Mouse (Mus musculus) gastrocnemius, postnatal 14 days (tissue): Measurements from ENCODE around the gene Slc6a6. TPM values are rescaled to one million over a fixed set of nuclear protein-coding genes. Genes with fewer than 3 reads are reported as not detected.

Source experiments
- DNase-seq: peaks from one replicate; pipeline ENCODE4 v3.0.0; 2021; ENCODE audit warnings: mixed read lengths
- intact Hi-C: fragments of 180-260 bp; cut with DNase I; formaldehyde crosslinking; loops from one replicate; pipeline ENCODE4 v1.15.1; 2025; ENCODE audit warnings: low total_unique reads
- total RNA-seq, 2 experiments: library from RNA; stranded (reverse); gene quantifications; 2 replicates each; pipeline ENCODE4 v1.2.3; 2021

Slc6a6 gene
- total RNA-seq, 2 experiments from 2014 or later, result 33.5 to 39.8 TPM

DNA sequence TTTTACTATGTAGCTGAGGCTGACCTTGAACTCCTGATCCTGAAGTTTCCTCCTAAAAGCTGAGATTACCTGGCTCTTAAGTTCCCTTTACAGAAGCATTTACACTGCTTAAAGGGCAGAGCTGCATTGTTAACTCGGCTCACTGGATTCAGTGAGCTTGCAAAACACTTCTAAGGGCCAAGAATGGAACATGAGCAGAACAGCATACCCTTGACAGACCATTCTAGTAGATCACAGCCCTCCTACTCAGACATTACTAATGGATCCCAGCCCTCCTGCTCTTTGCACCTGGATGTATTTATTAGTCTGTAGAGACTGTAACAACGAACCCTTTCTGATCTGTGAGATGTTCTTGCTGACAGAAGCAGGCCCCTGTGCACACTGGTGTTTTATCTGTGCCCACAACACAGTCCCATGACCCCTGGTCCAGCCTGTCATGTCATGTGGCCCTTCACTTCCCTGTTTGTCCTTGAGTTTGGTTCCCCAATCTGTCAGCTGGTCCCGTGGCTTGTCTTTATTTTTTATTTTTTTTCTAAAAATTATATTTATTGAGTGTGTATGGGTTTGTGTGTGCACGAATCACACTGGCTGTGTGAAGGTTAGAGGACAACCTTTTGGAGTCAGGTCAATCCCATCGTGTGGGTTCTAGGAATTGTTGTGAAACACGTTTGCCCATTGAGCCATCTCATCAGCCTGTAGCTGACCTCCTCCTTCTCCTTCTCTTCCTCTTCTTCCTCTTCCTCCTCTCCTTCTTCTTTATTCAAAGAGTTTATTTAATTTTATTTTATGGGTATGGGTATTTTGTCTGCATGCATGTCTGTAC lies 32.3 kb downstream of the Slc6a6 start:
- intact Hi-C loops, result no loop called here

DNA sequence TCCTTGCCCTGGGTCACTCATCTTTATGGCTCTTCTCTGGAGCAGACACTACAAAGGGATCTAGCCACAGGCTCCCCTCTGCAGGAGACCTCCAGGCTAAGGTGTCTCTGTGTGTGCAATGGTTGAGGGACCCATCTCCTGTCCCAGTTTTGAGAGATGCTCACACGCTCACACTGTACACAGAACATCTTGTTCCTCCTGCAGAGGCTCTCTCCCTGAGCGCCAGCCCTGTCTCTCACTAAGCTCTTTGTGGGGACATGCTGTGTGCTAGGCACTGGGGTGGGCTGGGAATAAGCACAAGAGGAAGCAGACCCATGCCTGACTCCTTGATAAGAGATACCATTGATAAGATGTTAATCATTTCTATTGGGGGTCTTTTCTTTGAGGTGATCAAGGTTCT lies 34.2 kb downstream of the Slc6a6 start:
- DNase-seq, result no peak
- intact Hi-C loops, result no loop called here

More for the DNA sequence above, 32.3 kb downstream of the Slc6a6 start:
- DNase-seq, result no peak

GRCm38 (mm10) chr6:91718603-91719002 lies 34.8 kb downstream of the Slc6a6 start:
- intact Hi-C loops, result no loop called here
- DNase-seq, result no peak

- DNase-seq, result peak; percentile 61
- intact Hi-C loops, result no loop called here
Observed at GRCm38 (mm10) chr6:91719042-91719747, 35.3 kb downstream of the Slc6a6 start.

DNA sequence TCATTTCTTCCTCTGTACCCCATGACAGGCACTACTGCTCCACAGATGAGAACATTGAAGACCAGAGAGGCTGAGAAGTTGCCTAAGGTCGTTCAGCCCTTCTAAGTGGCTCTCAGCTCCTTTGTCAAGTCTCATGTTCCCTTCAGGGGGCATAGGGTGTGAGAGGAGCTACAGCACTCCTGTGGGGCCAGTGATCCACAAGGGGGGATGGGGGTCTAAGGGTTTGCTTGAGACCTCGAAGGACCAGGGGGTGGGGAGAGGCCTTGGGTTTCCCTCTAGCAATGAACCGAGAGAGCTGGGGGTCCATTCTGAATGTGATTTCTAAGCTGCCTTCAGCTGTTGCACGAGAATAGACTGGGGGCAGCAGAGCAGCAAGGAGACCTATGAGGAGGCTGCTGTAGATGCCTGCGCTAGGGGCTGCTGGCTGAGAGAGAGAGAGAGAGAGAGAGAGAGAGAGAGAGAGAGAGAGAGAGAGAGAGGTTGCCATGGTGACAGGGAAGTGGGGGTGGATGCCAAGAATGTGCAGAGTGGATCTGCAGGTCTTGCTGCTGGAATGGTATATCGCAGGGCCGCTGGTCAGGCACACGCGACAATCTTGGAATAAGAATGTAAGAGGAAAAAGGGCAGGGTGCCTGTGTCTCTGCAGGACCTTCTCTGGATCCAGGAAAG lies 36.1 kb downstream of the Slc6a6 start:
- DNase-seq, result peak; percentile 19

GRCm38 (mm10) chr6:91720588-91721214 lies 36.8 kb downstream of the Slc6a6 start:
- intact Hi-C loops, result no loop called here
- DNase-seq, result no peak

More for the DNA sequence above, 36.1 kb downstream of the Slc6a6 start:
- intact Hi-C loops, result no loop called here

DNA sequence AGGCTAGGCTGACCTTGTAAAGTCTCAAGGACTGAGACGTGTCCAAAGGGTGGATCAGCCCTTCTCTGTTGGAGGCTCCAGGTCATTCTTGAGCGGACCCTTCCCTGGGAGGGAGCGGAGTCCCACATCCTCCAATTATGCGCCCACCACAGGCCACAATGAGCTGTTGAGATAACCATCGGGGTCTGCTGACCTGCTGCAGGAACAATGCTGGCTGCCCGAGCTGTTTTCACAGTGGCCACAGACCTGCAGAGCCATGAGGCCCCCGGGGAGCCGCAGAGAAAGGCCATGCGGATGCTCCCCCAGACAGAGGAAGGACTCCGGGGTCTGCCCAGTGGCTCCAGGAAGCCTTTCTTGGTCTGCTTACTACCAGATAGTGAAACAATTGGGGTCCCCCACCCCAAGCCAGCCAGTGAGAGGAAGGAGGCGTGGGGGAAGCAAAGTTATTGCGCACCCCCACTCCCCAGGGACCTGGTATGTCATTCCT lies 37.4 kb downstream of the Slc6a6 start:
- DNase-seq, result no peak
- intact Hi-C loops, result no loop called here

DNA sequence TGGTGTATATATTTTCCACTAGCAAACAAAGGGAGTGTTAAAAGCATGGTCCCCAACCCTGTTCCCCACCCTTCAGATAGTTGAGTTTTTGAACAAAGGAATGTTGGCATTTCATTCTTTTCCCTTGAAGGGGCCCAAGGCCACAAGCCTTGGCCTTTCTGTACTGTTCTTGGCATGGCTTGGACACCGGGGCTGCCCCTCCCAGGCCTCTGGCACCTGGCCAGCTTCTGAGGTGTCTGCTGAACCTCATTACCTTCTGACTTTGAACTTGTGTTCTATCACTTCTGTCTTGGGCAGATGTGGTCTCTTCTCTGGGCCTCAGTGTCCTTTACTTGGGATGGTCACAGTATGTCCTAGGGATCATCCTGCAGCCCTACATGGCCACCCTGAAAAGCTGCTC lies 43.5 kb downstream of the Slc6a6 start:
- no peak for DNase-seq
- intact Hi-C loops, result loop anchor here (5.0 kb wide), 1 partner anchor 40 kb away; no protein-coding TSS in a partner anchor

- intact Hi-C loops, result loop anchor here (5.0 kb wide), 1 partner anchor 42 kb away; no protein-coding TSS in a partner anchor
- DNase-seq, result peak; percentile 38
Observed at GRCm38 (mm10) chr6:91728939-91729619, 45.2 kb downstream of the Slc6a6 start.

- intact Hi-C loops, result loop anchor here (5.0 kb wide), 1 partner anchor 42 kb away; no protein-coding TSS in a partner anchor
- peak; percentile 83 for DNase-seq
Observed at GRCm38 (mm10) chr6:91729677-91730127, 45.8 kb downstream of the Slc6a6 start.

DNA sequence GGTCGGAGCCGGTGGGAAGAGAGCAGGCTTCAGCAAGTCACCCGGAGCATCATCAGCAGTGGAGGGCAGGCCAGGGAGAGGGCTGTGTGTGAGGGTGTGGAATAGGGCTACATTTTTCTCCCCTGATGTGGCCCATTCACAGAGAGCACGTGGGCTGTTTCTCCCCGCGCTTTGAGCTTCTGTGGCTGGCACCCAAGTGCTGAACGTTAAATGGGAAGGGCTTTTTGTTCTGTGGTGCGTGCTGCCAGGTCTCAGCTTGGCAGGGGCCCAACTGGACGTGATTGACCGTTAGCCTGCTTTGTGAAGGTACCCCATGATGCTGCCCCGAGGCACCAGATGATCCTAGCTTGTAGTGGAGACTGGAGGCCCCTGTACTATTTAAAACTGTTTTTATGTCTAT lies 48.3 kb downstream of the Slc6a6 start:
- peak; percentile 36 for DNase-seq
- intact Hi-C loops, result no loop called here

GRCm38 (mm10) chr6:91736471-91736870 lies 52.6 kb downstream of the Slc6a6 start:
- intact Hi-C loops, result no loop called here
- DNase-seq, result peak; percentile 47

GRCm38 (mm10) chr6:91737451-91737850 lies 53.6 kb downstream of the Slc6a6 start:
- no peak for DNase-seq
- intact Hi-C loops, result no loop called here

DNA sequence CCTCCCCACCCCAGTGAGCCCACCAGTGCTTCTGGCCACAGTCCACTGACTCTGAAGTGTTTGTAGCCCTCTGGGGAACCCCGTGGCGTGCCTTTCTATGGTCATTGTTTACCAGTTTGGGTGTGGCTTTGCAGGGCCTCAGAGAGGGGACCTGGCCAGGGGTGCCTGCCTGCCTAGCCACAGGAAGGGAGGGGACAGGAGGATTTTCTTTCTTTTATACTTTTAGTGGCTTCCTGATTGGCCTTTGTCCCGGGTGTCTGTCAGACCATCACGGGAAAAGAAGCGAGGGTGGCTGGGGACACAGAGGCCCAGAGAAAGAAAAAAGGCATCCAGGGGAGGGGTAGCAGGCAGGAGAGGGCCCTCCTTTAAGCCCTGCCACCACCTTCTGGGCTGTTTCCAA lies 54.2 kb downstream of the Slc6a6 start:
- intact Hi-C loops, result no loop called here
- no peak for DNase-seq

DNA sequence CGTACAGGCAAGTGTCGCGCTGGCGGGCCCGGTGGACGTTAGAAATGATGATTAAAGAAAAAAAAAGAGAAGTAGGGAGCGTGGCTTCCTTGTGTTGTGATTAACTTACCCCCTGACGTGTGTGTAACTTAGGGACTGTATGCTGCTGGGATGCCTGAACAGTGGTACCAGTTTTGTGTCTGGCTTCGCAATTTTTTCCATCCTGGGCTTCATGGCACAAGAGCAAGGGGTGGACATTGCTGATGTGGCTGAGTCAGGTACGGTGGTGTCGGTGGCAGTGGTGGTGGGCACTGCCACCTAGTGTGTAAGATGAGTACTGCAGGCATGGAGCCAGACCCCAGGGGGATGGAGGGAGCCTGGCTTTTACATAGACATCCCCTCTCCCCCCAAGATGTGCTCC lies 57.2 kb downstream of the Slc6a6 start:
- peak; percentile 64 for DNase-seq
- intact Hi-C loops, result loop anchor here (2.0 kb wide), 2 partner anchors 164 to 214 kb away; no protein-coding TSS in a partner anchor

- intact Hi-C loops, result no loop called here
Observed at GRCm38 (mm10) chr6:91742466-91742865, 58.6 kb downstream of the Slc6a6 start.

GRCm38 (mm10) chr6:91742995-91743394 lies 59.1 kb downstream of the Slc6a6 start:
- DNase-seq, result no peak
- intact Hi-C loops, result no loop called here

More at GRCm38 (mm10) chr6:91742466-91742865, 58.6 kb downstream of the Slc6a6 start:
- no peak for DNase-seq

GRCm38 (mm10) chr6:91743886-91744285 lies 60.0 kb downstream of the Slc6a6 start:
- no peak for DNase-seq
- intact Hi-C loops, result no loop called here

GRCm38 (mm10) chr6:91745246-91745645 lies 61.4 kb downstream of the Slc6a6 start:
- intact Hi-C loops, result no loop called here
- no peak for DNase-seq
